Mouse (Mus musculus): ENCODE data around the gene 1700037H04Rik. TPM values are rescaled to one million over a fixed set of nuclear protein-coding genes. Genes with fewer than 3 reads are reported as not detected.

1700037H04Rik gene
- polyA plus RNA-seq, 1 experiment: 98.0 TPM

DNA sequence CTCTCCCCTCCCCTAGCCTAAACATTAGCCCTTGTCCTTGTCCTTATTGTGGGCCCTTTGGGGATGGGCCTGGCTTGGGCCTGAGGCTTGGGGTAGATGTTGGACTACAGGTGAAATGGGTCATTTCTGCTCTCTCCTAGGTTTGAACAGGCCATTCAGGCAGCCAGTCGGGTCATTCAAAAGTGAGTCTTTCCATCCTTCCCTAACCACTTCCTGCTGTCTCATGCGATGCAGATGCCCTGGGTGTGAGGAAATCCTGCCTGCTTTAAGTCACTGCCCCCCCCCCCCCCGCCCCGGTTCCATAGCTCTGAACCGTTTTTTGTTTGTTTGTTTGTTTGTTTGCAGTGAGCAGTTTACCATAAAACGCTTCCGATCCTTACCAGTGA is 31.1 kb upstream of the 1700037H04Rik start:
- H3ac ChIP-seq (ENCODE audit: control insufficient read depth, insufficient read length, low read depth): no peak overlapping the region
- peaks cover 25% of the 10 kb centered on the region for H3K79me3 ChIP-seq (ENCODE audit: low read depth)
- peaks cover 44% of the 10 kb centered on the region for H3K79me2 ChIP-seq (ENCODE audit: control insufficient read depth, insufficient read depth)
- TF ChIP-seq CTCF (IDR thresholded peaks at IDR 0.05; ENCODE audit: control insufficient read depth, insufficient read depth, insufficient read length) (no peak), FOSL1 (IDR thresholded peaks at IDR 0.05; ENCODE audit: insufficient read depth, low read length, poor library complexity, severe bottlenecking) (no peak), MYOD1 (IDR thresholded peaks at IDR 0.05; ENCODE audit: control insufficient read depth, insufficient read length, low read depth) (no peak), MAX (IDR thresholded peaks at IDR 0.05) (no peak), CEBPB (IDR thresholded peaks at IDR 0.05; ENCODE audit: low read depth) (no peak), USF1 (IDR thresholded peaks at IDR 0.05; ENCODE audit: low read depth) (no peak), MYOG (IDR thresholded peaks at IDR 0.05; ENCODE audit: control insufficient read depth, extremely low read depth, insufficient read length) (no peak)
- peaks cover 78% of the 10 kb centered on the region for H3K36me3 ChIP-seq (ENCODE audit: control insufficient read depth, insufficient read depth)
- no peak overlapping the region for H3K4me3 ChIP-seq (ENCODE audit: insufficient read depth, poor library complexity, severe bottlenecking)
- no peaks in the 10 kb centered on the region for H3K27me3 ChIP-seq (ENCODE audit: control insufficient read depth, insufficient read depth, insufficient read length)

DNA sequence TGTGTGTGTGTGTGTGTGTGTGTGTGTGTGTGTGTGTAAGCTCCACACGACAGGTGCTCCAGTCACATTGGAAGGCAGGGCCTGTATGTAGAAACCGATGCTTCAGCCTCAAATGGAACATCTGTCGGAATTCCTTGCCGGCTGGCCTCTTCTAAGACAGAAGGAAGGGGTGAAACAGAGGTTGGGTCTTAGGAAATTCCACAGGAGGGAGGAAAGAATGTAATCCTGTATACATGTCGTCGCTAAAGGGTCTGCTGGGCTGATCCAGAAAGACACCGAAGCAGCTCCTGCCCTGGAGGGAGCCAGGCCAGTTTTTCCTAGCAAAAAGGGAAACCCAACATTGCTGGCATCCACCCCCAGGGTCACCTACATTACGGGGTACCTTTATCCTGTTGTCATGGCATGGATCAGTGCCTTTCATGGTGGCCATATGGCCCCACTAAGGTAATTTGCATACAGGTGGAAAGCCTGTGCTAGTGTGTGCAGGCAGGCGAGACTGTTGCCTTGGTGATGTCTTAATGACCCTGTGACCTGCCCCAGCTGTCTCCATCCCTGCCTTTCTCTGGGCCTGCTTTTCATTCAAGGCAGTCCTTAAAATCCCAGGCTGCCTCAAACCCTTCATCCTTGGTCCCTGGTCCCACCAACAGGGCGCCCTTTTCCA is 30.6 kb upstream of the 1700037H04Rik start:
- Histone ChIP-seq H3K79me2 (ENCODE audit: control insufficient read depth, insufficient read depth) (peaks cover 44% of the 10 kb centered on the region), H3K27me3 (ENCODE audit: control insufficient read depth, insufficient read depth, insufficient read length) (no peaks in the 10 kb centered on the region), H3ac (ENCODE audit: control insufficient read depth, insufficient read length, low read depth) (no peak overlapping the region), H3K36me3 (ENCODE audit: control insufficient read depth, insufficient read depth) (peaks cover 74% of the 10 kb centered on the region), H3K4me3 (ENCODE audit: insufficient read depth, poor library complexity, severe bottlenecking) (no peak overlapping the region), H3K79me3 (ENCODE audit: low read depth) (peaks cover 25% of the 10 kb centered on the region)
- TF ChIP-seq FOSL1 (IDR thresholded peaks at IDR 0.05; ENCODE audit: insufficient read depth, low read length, poor library complexity, severe bottlenecking) (no peak), USF1 (IDR thresholded peaks at IDR 0.05; ENCODE audit: low read depth) (no peak), CTCF (IDR thresholded peaks at IDR 0.05; ENCODE audit: control insufficient read depth, insufficient read depth, insufficient read length) (no peak), MYOG (IDR thresholded peaks at IDR 0.05; ENCODE audit: control insufficient read depth, extremely low read depth, insufficient read length) (no peak), CEBPB (IDR thresholded peaks at IDR 0.05; ENCODE audit: low read depth) (no peak), MAX (IDR thresholded peaks at IDR 0.05) (no peak), MYOD1 (IDR thresholded peaks at IDR 0.05; ENCODE audit: control insufficient read depth, insufficient read length, low read depth) (no peak)

DNA sequence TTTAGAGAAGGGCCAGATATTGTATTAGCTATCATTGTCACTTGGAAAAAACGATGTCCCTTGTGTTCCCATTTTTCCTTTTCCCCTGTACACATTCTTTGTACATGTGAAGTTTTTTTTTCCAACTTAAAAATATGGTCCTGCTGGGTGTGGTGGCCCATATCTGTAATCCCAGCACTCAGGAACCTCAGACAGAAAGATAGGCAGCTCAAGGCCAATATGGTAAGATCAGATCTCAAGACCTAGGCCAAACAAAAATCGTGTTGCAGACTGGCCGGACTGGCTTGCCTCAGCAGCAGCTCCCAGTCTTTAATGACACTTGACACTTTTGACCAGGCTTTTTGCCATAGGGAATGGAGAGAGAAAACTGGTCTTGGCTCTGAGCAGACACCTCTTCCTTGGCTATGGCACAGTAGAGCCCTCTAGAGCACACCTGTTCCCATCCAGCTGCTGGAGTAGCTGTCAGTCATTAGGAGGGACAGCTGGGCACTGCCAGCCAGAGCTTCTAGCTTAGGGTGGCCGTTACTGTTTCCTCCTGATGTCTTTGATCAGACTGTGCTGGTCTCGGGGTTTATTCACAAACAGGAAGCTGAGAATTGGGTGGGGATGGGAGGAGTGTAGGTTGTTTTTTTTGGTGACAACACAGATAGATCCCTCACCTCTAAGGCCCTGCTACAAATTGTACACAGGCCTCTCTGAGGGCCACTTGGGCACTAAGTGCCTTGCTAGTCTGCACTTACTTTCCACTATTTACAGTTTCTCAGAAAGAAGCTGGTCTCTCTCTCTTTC is 29.8 kb upstream of the 1700037H04Rik start:
- peaks cover 25% of the 10 kb centered on the region for H3K79me3 ChIP-seq (ENCODE audit: low read depth)
- H3K4me3 ChIP-seq (ENCODE audit: insufficient read depth, poor library complexity, severe bottlenecking): no peak overlapping the region
- H3K27me3 ChIP-seq (ENCODE audit: control insufficient read depth, insufficient read depth, insufficient read length): no peaks in the 10 kb centered on the region
- H3K79me2 ChIP-seq (ENCODE audit: control insufficient read depth, insufficient read depth): peaks cover 44% of the 10 kb centered on the region
- no peak overlapping the region for H3ac ChIP-seq (ENCODE audit: control insufficient read depth, insufficient read length, low read depth)
- no peak for TF ChIP-seq USF1 (IDR thresholded peaks at IDR 0.05; ENCODE audit: low read depth)
- TF ChIP-seq MYOD1 (IDR thresholded peaks at IDR 0.05; ENCODE audit: control insufficient read depth, insufficient read length, low read depth): peak; percentile 72
- peaks cover 67% of the 10 kb centered on the region for H3K36me3 ChIP-seq (ENCODE audit: control insufficient read depth, insufficient read depth)

DNA sequence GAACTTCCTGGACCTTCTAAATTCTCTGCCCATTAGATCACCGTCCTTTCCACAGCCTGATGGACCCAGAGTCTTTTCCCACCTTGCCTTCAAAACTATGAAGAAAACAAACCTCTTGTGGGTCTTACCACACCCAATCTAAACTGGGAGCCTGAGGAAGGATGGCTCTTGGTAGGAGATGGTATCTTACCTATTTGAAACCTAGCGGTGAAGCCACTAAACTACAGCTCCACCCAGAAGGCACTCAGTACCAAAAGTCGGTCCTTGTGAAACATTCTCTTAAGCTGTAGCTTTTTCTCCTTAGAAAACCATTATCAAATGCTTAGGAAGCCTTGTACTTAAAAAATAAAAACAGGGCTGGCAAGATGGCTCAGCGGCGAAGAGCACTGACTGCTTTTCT is 28.4 kb upstream of the 1700037H04Rik start:
- no peaks in the 10 kb centered on the region for H3K27me3 ChIP-seq (ENCODE audit: control insufficient read depth, insufficient read depth, insufficient read length)
- peaks cover 53% of the 10 kb centered on the region for H3K36me3 ChIP-seq (ENCODE audit: control insufficient read depth, insufficient read depth)
- no peak overlapping the region for H3K4me3 ChIP-seq (ENCODE audit: insufficient read depth, poor library complexity, severe bottlenecking)
- H3ac ChIP-seq (ENCODE audit: control insufficient read depth, insufficient read length, low read depth): no peak overlapping the region
- peaks cover 44% of the 10 kb centered on the region for H3K79me2 ChIP-seq (ENCODE audit: control insufficient read depth, insufficient read depth)
- TF ChIP-seq MYOD1 (IDR thresholded peaks at IDR 0.05; ENCODE audit: control insufficient read depth, insufficient read length, low read depth) (no peak), USF1 (IDR thresholded peaks at IDR 0.05; ENCODE audit: low read depth) (no peak), FOSL1 (IDR thresholded peaks at IDR 0.05; ENCODE audit: insufficient read depth, low read length, poor library complexity, severe bottlenecking) (no peak), MAX (IDR thresholded peaks at IDR 0.05) (no peak), CTCF (IDR thresholded peaks at IDR 0.05; ENCODE audit: control insufficient read depth, insufficient read depth, insufficient read length) (no peak), MYOG (IDR thresholded peaks at IDR 0.05; ENCODE audit: control insufficient read depth, extremely low read depth, insufficient read length) (no peak), CEBPB (IDR thresholded peaks at IDR 0.05; ENCODE audit: low read depth) (no peak)
- peaks cover 25% of the 10 kb centered on the region for H3K79me3 ChIP-seq (ENCODE audit: low read depth)

DNA sequence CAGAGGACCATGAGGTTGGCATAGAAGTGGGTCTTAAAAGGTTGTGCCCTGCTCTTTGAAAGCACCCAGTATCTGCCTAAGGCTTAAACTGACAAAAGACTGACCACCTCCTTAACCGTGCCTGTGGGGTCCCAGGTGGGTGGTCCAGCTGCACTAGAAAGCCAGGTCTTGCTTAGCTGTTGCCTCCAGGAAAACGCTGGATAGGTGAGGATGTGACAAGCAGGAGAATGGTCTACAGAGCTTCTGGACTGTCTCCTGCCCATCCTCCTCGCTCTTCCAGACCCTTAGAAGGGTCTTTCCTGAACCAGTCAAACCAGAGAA is 27.7 kb upstream of the 1700037H04Rik start:
- Histone ChIP-seq H3ac (ENCODE audit: control insufficient read depth, insufficient read length, low read depth) (peak overlapping the region; percentile 98), H3K27me3 (ENCODE audit: control insufficient read depth, insufficient read depth, insufficient read length) (no peaks in the 10 kb centered on the region), H3K79me2 (ENCODE audit: control insufficient read depth, insufficient read depth) (peaks cover 44% of the 10 kb centered on the region), H3K36me3 (ENCODE audit: control insufficient read depth, insufficient read depth) (peaks cover 45% of the 10 kb centered on the region), H3K79me3 (ENCODE audit: low read depth) (peaks cover 25% of the 10 kb centered on the region), H3K4me3 (ENCODE audit: insufficient read depth, poor library complexity, severe bottlenecking) (peak overlapping the region; percentile 86)
- no peak for TF ChIP-seq CTCF (IDR thresholded peaks at IDR 0.05; ENCODE audit: control insufficient read depth, insufficient read depth, insufficient read length)
- no peak for TF ChIP-seq CEBPB (IDR thresholded peaks at IDR 0.05; ENCODE audit: low read depth)
- TF ChIP-seq MYOG (IDR thresholded peaks at IDR 0.05; ENCODE audit: control insufficient read depth, extremely low read depth, insufficient read length): no peak
- TF ChIP-seq FOSL1 (IDR thresholded peaks at IDR 0.05; ENCODE audit: insufficient read depth, low read length, poor library complexity, severe bottlenecking): no peak
- TF ChIP-seq MAX (IDR thresholded peaks at IDR 0.05): no peak
- no peak for TF ChIP-seq MYOD1 (IDR thresholded peaks at IDR 0.05; ENCODE audit: control insufficient read depth, insufficient read length, low read depth)
- TF ChIP-seq USF1 (IDR thresholded peaks at IDR 0.05; ENCODE audit: low read depth): no peak
